Mouse (Mus musculus): ENCODE results near the gene Rasal3. TPM values are rescaled to one million over a fixed set of nuclear protein-coding genes. Genes with fewer than 3 reads are reported as not detected.

Rasal3 gene
- polyA plus RNA-seq, 1 experiment from 2014 or later = 0.52 TPM

DNA sequence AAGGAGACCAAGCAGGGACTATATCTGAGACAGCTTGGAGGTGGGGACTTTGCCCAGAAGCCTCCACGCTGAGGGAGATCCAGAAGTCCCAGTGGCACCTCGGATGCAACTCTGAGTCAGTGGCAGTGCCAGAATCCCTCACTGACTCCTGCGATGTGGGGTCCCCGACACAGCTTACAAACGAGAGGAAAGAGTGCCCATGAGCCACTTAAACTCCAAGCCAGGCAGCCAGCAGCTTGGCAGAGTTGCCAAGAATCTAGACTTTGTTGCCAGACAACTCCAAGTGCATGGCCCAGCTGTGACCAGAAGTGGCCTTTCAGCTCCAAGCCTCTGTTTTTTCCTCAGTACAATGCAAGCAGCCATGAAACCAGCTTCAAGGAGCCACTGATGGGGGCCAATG is 19.7 kb downstream of the Rasal3 start:
- Histone ChIP-seq H3K9ac (ENCODE audit: low read length) (no peak overlapping the region), H3K4me2 (ENCODE audit: low read length) (no peak overlapping the region), H3K4me1 (ENCODE audit: control insufficient read depth, insufficient read depth, low read length) (0 out of 2 replicates have a peak, but pooled peaks cover 3% of the 10 kb centered on the region), H3K9me3 (replicated peaks; ENCODE audit: control insufficient read depth, low read length) (no peaks in the 10 kb centered on the region), H3K36me3 (ENCODE audit: control insufficient read depth, insufficient read depth, low read length) (peaks cover 44% of the 10 kb centered on the region), H3K27me3 (replicated peaks; ENCODE audit: control insufficient read depth, insufficient read depth, low read length) (no peaks in the 10 kb centered on the region), H3K27ac (ENCODE audit: low read depth, low read length) (no peak overlapping the region), H3K4me3 (ENCODE audit: low read depth, low read length) (no peak overlapping the region)
- ATAC-seq (no peak), DNase-seq (ENCODE audit: low spot score) (no peak)
- WGBS = 84% methylated on average over 5 of the region's 5 CpGs

DNA sequence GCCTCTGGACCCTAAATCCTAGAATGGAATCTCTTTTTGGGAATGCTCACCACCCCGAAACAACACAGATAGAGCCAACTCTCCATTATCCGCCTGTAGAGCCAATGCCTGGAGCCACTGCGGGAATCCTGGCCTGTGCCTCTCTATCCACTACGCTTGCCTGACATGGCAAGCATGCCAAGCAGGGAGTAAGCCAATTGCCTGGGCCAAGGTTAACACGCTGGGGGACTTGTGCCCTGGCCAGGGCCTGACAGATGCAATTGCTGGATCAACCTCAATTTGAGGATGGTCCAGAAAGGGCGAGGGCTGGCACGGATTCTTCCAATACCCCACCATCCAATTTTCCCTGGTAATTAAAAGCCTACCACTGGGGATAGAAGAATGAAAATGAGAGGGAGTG is 20.8 kb downstream of the Rasal3 start:
- DNase-seq (ENCODE audit: low spot score) (peak; percentile 52), ATAC-seq (peak; percentile 18; the same call in 1 of the 2 replicates)
- H3K4me2 ChIP-seq (ENCODE audit: low read length) = no peak overlapping the region
- no peaks in the 10 kb centered on the region for H3K9me3 ChIP-seq (replicated peaks; ENCODE audit: control insufficient read depth, low read length)
- H3K27ac ChIP-seq (ENCODE audit: low read depth, low read length) = no peak overlapping the region
- H3K36me3 ChIP-seq (ENCODE audit: control insufficient read depth, insufficient read depth, low read length) = peaks cover 55% of the 10 kb centered on the region
- no peaks in the 10 kb centered on the region for H3K4me1 ChIP-seq (ENCODE audit: control insufficient read depth, insufficient read depth, low read length)
- H3K9ac ChIP-seq (ENCODE audit: low read length) = no peak overlapping the region
- H3K27me3 ChIP-seq (replicated peaks; ENCODE audit: control insufficient read depth, insufficient read depth, low read length) = no peaks in the 10 kb centered on the region
- WGBS = 73% methylated on average over 7 of the region's 7 CpGs
- H3K4me3 ChIP-seq (ENCODE audit: low read depth, low read length) = no peak overlapping the region

DNA sequence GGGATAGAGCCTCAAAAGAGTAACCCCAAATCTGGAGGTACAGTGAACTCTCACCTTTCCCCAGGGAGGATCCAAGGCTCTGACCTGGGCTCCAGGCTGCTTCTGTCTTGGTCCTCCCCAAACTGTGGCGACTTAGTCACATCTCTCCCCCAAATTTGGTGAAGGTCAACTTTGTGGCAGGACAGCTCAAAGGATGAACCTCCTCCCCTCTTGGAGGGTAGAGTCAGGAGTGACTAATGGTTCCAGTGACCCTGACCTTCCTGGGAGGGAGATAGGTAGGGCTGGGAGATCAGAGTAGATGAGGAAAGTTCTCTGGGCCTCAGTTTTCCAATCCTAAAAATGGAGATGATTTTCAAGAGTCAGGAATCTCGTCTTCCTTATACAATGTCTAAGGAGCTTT is 24.6 kb downstream of the Rasal3 start:
- Histone ChIP-seq H3K9ac (ENCODE audit: low read length) (no peak overlapping the region), H3K36me3 (ENCODE audit: control insufficient read depth, insufficient read depth, low read length) (peaks cover 46% of the 10 kb centered on the region), H3K9me3 (replicated peaks; ENCODE audit: control insufficient read depth, low read length) (no peaks in the 10 kb centered on the region), H3K27ac (ENCODE audit: low read depth, low read length) (no peak overlapping the region), H3K4me1 (ENCODE audit: control insufficient read depth, insufficient read depth, low read length) (no peaks in the 10 kb centered on the region), H3K4me3 (ENCODE audit: low read depth, low read length) (no peak overlapping the region), H3K27me3 (replicated peaks; ENCODE audit: control insufficient read depth, insufficient read depth, low read length) (no peaks in the 10 kb centered on the region), H3K4me2 (ENCODE audit: low read length) (no peak overlapping the region)
- no peak for ATAC-seq
- no peak for DNase-seq (ENCODE audit: low spot score)
- WGBS = 71% methylated on average over 2 of the region's 2 CpGs

DNA sequence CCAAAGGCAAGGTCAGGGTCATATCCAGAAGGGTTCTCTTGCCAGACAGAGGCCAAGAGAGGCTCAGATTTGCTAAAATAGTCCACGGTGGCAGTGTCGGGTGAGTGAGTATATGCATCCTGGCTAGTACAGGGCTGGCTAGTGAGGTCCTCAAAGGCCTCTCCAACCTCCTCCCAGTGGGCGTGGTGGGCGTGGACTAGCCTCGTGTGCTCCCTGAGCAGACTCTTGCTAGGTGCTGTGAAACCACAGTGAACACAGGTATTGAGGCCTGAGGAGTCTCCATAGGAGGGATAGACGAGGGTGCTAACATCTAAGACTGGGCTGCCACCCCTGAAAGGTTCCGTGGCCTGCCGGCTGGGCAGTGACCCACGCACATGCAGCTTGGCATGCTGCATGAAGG is 26.2 kb downstream of the Rasal3 start:
- DNase-seq (ENCODE audit: low spot score) = no peak
- no peak overlapping the region for H3K4me3 ChIP-seq (ENCODE audit: low read depth, low read length)
- no peak overlapping the region for H3K4me2 ChIP-seq (ENCODE audit: low read length)
- H3K9me3 ChIP-seq (replicated peaks; ENCODE audit: control insufficient read depth, low read length) = no peaks in the 10 kb centered on the region
- H3K27ac ChIP-seq (ENCODE audit: low read depth, low read length) = no peak overlapping the region
- no peaks in the 10 kb centered on the region for H3K4me1 ChIP-seq (ENCODE audit: control insufficient read depth, insufficient read depth, low read length)
- H3K9ac ChIP-seq (ENCODE audit: low read length) = no peak overlapping the region
- no peaks in the 10 kb centered on the region for H3K27me3 ChIP-seq (replicated peaks; ENCODE audit: control insufficient read depth, insufficient read depth, low read length)
- ATAC-seq = no peak
- H3K36me3 ChIP-seq (ENCODE audit: control insufficient read depth, insufficient read depth, low read length) = peaks cover 36% of the 10 kb centered on the region
- WGBS = 88% methylated on average over 9 of the region's 9 CpGs

DNA sequence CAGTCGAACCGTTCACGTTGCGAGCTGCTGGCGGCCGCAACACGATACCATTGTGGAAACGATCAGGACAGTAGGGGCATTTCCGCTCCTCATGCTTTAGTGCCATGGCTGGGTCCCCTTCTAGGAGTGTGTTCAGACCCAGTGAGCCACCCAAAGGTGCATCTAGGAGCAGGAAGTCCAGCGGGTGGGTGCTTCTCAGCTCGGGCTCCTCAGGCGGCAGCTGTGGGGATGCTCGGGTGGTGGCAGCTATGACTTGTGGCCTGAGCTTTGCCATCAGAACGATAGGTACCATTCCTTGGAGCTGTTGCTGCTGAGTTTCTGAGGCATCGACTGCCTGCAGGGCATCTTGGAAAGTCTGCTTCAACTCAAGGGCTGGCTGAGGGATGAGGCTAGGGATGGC is 26.9 kb downstream of the Rasal3 start:
- H3K27me3 ChIP-seq (replicated peaks; ENCODE audit: control insufficient read depth, insufficient read depth, low read length) = no peaks in the 10 kb centered on the region
- H3K36me3 ChIP-seq (ENCODE audit: control insufficient read depth, insufficient read depth, low read length) = peaks cover 36% of the 10 kb centered on the region
- DNase-seq (ENCODE audit: low spot score) (no peak), ATAC-seq (no peak)
- no peak overlapping the region for H3K27ac ChIP-seq (ENCODE audit: low read depth, low read length)
- H3K4me3 ChIP-seq (ENCODE audit: low read depth, low read length) = no peak overlapping the region
- no peaks in the 10 kb centered on the region for H3K4me1 ChIP-seq (ENCODE audit: control insufficient read depth, insufficient read depth, low read length)
- H3K9me3 ChIP-seq (replicated peaks; ENCODE audit: control insufficient read depth, low read length) = no peaks in the 10 kb centered on the region
- WGBS = 82% methylated on average over 15 of the region's 15 CpGs
- H3K4me2 ChIP-seq (ENCODE audit: low read length) = no peak overlapping the region
- H3K9ac ChIP-seq (ENCODE audit: low read length) = no peak overlapping the region

DNA sequence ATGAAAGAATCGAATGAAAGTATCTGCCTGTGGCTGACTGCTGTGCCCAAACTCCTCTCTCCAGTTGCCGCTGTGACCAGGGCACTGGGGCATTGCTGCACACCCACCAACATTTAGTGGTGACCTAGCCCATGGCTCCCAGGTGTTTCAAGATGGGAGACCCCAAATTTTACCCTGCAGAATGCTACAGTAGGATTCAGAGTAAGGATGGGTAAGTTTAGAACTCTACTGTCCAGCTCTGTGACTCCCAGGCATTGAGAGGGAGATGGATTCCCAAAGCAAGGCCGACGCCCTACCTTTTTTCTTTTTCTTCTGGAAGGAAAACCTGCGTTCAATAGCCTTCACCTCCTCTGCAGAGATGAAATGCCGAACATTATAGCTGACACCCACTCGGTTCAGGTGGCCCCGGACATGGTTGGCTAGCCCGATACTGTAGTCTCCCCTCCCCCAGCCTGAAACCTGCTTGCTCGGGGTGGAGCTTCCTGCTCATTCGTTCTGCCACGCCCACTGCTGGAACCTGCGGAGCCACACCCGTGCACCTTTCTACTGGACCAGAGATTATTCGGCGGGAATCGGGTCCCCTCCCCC is 34.3 kb downstream of the Rasal3 start:
- Histone ChIP-seq H3K4me1 (ENCODE audit: control insufficient read depth, insufficient read depth, low read length) (no peaks in the 10 kb centered on the region), H3K27ac (ENCODE audit: low read depth, low read length) (0 out of 2 replicates have a peak overlapping the region, but pooled peaks have one; percentile 21), H3K4me3 (ENCODE audit: low read depth, low read length) (peak overlapping the region; percentile 18), H3K27me3 (replicated peaks; ENCODE audit: control insufficient read depth, insufficient read depth, low read length) (no peaks in the 10 kb centered on the region), H3K4me2 (ENCODE audit: low read length) (peak overlapping the region; percentile 40), H3K9ac (ENCODE audit: low read length) (peak overlapping the region; percentile 40; the same call in 1 of the 2 replicates), H3K9me3 (replicated peaks; ENCODE audit: control insufficient read depth, low read length) (no peaks in the 10 kb centered on the region), H3K36me3 (ENCODE audit: control insufficient read depth, insufficient read depth, low read length) (0 out of 2 replicates have a peak, but pooled peaks cover 7% of the 10 kb centered on the region)
- 12% methylated on average over 11 of the region's 17 CpGs for WGBS
- ATAC-seq (no peak), DNase-seq (ENCODE audit: low spot score) (no peak)

DNA sequence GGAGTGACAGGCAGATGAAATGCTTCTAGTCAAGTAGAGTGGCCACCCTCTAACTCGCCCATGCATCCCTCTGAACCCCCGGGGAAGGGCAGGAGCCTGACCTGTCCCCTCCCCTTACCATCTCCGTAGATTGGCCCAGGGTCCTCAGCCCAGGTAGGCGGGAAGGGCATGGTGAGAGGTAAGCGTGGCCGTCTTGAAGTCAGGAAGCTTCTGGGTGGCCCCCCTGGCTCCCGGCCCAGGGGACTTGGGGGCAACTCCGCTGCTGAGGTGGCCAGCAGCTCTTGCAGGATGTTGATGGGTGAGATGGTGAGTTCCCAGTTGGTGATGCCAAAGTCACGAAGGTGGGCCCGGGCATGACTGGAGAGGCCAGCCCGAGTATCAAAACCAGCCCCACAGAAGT is 35.7 kb downstream of the Rasal3 start:
- 90% methylated on average over 11 of the region's 11 CpGs for WGBS
- no peak for ATAC-seq
- H3K27ac ChIP-seq (ENCODE audit: low read depth, low read length) = no peak overlapping the region

DNA sequence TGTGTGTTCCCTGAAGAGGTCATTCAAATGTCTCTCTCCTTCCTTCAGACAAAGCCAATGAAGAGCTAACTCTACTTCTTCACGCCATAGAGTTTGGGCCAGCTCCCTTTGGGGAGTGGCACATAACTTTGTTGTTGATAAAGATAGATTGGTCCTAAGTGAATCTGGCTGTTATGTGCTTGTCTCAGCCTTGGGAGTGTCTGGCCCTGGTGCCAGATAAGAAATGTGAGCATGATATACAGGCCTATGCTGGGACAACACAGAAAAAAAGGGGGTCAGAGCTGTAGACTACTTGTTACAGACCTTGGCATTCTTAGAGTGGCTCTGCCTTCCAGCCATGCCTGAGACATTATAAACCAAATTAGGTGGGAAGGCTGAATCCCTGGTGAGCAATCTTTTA is 38.1 kb downstream of the Rasal3 start:
- H3K4me3 ChIP-seq (ENCODE audit: low read depth, low read length) = no peak overlapping the region
- H3K36me3 ChIP-seq (ENCODE audit: control insufficient read depth, insufficient read depth, low read length) = peaks cover 32% of the 10 kb centered on the region
- no peaks in the 10 kb centered on the region for H3K9me3 ChIP-seq (replicated peaks; ENCODE audit: control insufficient read depth, low read length)
- no peak overlapping the region for H3K9ac ChIP-seq (ENCODE audit: low read length)
- no peak overlapping the region for H3K4me2 ChIP-seq (ENCODE audit: low read length)
- 82% methylated on average over 1 of the region's 1 CpGs for WGBS
- H3K4me1 ChIP-seq (ENCODE audit: control insufficient read depth, insufficient read depth, low read length) = peaks cover 15% of the 10 kb centered on the region
- DNase-seq (ENCODE audit: low spot score) = no peak
- no peak overlapping the region for H3K27ac ChIP-seq (ENCODE audit: low read depth, low read length)
- no peaks in the 10 kb centered on the region for H3K27me3 ChIP-seq (replicated peaks; ENCODE audit: control insufficient read depth, insufficient read depth, low read length)
- ATAC-seq = no peak

More for the DNA sequence above, 35.7 kb downstream of the Rasal3 start:
- no peak overlapping the region for H3K4me3 ChIP-seq (ENCODE audit: low read depth, low read length)
- H3K4me1 ChIP-seq (ENCODE audit: control insufficient read depth, insufficient read depth, low read length) = peaks cover 8% of the 10 kb centered on the region
- no peak for DNase-seq (ENCODE audit: low spot score)
- no peak overlapping the region for H3K9ac ChIP-seq (ENCODE audit: low read length)
- H3K9me3 ChIP-seq (replicated peaks; ENCODE audit: control insufficient read depth, low read length) = no peaks in the 10 kb centered on the region
- H3K36me3 ChIP-seq (ENCODE audit: control insufficient read depth, insufficient read depth, low read length) = 0 out of 2 replicates have a peak, but pooled peaks cover 8% of the 10 kb centered on the region
- H3K4me2 ChIP-seq (ENCODE audit: low read length) = no peak overlapping the region
- no peaks in the 10 kb centered on the region for H3K27me3 ChIP-seq (replicated peaks; ENCODE audit: control insufficient read depth, insufficient read depth, low read length)

DNA sequence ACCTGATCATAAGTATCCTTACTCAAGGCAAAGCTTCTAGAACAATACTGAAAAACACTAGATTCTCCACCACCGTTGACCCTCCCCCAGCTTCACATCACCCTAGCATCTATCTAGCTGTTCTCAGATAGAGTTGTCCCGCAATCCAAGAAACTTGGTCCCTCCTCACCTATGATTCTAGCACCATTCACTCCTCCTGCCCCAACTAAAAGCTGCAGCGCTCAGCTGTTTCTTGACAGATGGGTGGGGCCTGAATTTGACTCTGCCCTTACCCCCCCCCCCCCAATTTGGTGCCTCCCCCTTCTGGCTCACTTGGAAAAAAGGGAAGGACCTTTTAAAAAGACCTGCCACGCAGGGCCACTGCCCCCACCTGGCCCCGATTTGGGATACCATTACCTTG is 38.5 kb downstream of the Rasal3 start:
- Histone ChIP-seq H3K36me3 (ENCODE audit: control insufficient read depth, insufficient read depth, low read length) (peaks cover 36% of the 10 kb centered on the region), H3K4me3 (ENCODE audit: low read depth, low read length) (peak overlapping the region; percentile 87), H3K9ac (ENCODE audit: low read length) (peak overlapping the region; percentile 96; the same call in 1 of the 2 replicates), H3K4me1 (ENCODE audit: control insufficient read depth, insufficient read depth, low read length) (peaks cover 15% of the 10 kb centered on the region), H3K9me3 (replicated peaks; ENCODE audit: control insufficient read depth, low read length) (no peaks in the 10 kb centered on the region), H3K4me2 (ENCODE audit: low read length) (peak overlapping the region; percentile 42), H3K27me3 (replicated peaks; ENCODE audit: control insufficient read depth, insufficient read depth, low read length) (no peaks in the 10 kb centered on the region), H3K27ac (ENCODE audit: low read depth, low read length) (peak overlapping the region; percentile 74; the same call in 1 of the 2 replicates)
- ATAC-seq (peak; percentile 13; the same call in 1 of the 2 replicates), DNase-seq (ENCODE audit: low spot score) (no peak)
- 64% methylated on average over 5 of the region's 5 CpGs for WGBS

Data from forebrain, embryonic 14.5 days (tissue).